Mouse (Mus musculus): ENCODE results near the gene Phc3.

Gene Phc3

DNA sequence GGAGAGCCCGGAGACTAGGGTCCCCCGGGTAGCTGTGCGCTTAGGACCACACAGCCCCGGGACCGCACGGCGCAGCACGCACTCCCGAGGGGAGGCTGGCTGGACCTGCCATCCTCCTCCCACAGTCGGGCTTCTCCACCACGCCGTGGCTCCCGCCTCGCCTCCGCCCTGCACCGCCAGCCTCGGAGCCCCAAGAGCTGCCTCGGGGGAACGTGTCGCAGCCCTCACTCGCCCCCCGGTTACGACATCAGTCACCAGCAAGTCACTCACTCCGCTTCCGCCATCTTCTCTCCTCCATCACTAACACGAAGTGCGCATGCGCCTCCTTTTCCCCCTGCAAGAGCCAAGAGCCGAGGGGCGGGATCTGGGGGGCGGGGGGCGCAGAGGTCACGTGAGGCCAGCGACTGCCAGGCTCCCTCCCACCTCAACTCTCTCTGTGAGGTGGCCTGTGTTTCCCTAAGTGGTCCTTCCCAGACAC, at the start of gene Phc3:
Phc3 (minus strand) TSS at position 312 of the 478 bp plus-strand sequence.
- peak; percentile 89 to 92 for DNase-seq (ENCODE audit: low spot score in 2 of 2)

DNA sequence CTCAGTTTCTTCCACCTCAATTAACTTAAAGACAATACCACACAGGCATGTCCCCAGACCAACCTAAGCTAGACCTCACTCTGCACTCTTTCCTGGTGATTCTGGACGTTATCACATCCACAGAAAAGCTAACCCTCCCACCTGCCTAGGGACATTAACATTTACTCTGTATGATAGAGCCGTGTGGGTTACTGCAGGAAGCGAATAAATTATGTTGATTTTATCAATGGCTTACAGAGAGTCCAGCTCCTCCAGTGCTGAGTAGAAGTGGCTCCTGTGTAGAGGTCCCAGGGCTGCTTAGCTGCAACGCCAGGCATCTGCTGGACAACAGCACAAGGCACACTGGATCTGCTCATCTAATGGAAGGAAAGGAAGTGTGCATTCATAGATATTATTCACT, 48.4 kb upstream of the Phc3 start:
- no peak for DNase-seq (ENCODE audit: low spot score in 2 of 2)

DNA sequence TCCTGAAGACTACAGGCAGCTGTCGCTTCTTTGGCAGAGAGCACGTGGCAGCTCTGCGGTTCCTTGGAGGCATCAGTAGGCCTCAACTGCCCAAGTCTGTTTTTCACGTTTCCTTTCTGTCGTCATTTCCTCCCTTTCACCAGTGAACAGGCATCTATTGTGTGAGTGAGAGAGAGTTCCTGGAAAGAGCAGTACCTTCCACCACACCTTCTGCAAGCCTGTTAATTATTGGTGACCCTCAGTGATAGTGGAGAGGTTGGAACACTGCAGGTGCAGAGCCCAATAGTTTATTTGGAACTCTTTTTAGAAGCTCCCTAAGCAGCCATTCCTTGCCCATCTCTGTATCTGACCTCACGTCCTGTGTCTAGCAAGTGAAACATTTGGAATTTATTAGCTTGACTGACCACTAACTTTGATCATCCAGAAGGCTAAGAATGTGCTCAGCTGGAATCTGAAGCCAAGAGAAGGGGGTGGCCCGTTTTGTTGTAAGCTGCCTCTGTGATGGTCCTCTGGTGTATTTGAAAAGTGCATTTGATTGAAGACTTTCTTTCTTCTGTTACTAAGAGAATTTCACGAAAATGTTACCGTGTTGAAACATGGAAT, 47.5 kb upstream of the Phc3 start:
- no peak for DNase-seq (ENCODE audit: low spot score in 2 of 2)

DNA sequence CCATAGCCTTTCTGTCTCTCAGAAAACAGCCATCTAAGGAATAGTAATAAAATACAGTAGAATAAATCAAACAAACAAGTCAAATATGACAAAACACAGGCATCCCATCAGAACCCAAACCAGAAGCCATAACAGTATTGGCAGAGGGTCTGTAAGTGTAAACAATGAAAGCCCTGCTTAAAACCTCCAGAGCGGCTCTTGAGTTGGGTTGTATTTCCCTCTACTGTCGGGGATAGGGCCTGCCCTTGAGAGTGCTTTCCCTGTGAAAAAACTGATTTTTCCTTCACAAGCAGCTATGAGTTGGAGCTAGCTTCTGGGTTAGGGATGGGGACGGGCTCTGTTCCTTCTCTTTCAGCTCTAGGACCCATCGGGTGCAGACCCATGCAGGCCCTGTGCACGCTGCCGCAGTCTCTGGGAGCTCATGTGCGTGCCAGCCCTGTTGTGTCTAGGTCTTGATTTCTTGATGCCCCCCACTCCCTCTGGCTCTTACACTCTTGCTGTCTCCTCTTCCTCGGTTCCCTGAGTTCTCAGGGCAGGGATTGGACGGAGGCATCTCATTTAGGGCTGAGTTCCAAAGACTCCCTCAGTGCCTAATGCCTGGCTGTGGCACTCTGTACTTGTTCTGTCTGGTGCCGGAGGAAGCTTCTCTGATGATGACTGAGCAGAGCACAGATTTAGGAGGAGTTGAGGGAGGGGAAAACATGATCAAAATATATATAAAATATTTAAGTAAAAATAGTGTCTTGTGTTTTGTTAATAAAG, 46.6 kb upstream of the Phc3 start:
- no peak for DNase-seq (ENCODE audit: low spot score in 2 of 2)

DNA sequence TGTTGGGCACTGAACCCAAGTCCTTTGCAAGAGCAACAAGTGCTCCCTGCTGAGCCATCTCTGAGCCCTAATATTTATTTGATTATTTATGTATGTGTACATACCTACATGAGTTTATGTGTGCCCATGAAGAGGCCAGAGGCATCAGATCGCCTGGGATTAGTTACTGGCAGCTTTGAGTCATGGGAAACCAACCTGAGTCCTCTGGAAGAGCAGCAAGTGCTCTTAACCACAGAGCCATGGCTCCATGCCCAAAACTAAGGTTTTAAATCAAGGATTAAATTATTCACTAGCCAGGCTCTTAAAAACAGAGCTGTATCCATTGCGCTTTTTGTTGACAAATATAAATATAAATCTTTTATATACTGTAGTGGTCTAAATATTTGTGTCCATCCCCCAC, 45.2 kb upstream of the Phc3 start:
- no peak for DNase-seq (ENCODE audit: low spot score in 2 of 2)

DNA sequence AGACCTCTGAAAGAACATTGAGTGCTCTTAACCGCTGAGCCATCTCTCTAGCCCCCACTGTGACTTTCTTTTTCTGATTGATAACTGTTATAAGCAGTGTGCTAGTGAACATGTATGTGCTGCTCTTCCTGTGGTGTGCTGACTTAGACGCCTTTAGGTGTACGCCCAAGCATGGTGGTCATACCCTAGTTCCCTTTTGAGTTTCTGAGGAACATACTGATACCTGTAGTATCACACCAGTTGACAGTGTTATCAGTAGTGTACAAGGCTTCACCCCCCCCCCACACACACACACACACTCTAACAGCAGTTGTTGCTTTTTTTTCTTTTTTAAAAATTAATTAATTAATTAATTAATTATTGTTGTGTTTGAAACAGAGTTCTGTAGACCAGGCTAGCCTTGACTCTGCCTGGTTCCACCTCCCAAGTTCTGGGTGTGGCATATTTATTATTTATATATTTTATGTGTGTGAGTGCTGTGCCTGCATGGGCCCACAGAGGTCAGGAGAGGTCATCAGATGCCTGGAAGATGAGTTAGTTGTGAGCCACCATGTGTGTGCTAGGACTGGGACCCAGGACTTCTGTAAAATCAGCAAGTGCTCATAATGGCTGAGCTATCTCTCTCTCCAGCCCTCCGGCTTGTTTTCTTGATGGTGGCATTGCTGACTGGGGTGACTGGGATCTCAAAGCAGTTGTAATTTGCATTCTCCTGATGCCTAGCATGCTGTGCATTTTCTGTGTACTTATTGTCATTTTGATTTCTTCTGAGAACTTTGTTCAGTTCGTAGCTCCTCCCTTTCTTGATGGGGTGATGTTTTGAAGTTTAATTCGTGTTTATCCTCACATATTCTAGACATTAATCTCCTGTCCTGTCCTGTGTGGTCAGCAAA, 35.4 kb upstream of the Phc3 start:
- DNase-seq (ENCODE audit: low spot score in 2 of 2), result no peak

DNA sequence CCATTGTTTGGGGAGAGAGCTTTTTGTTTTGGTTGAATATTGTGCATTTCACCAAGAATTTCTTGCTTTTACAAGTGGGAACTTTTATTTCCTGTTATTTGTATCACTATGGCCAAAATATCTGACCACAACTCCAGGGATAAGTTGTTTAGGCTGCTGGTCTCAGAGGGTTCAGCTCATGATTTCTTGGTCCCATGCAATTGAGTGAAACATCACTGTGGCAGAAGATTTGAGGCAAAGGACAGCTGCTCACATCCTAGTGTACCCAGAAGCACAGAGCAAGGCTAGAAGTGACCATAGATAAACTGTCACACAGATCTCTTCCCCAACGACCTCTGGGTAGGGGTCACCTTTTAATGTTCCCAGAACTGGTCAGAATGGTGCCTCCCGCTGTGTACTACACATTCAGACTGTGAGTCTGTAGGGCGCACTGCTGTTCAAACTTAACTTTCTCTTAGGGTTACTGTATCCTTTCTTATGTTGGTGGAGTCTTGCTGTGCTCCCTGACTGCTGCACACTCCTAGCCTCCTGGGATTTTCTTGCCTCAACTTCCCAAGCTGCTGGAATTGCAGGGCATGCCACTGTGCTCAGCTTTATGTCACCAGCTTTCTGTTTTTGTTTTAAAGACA, 31.9 kb upstream of the Phc3 start:
- DNase-seq (ENCODE audit: low spot score in 2 of 2), result no peak

DNA sequence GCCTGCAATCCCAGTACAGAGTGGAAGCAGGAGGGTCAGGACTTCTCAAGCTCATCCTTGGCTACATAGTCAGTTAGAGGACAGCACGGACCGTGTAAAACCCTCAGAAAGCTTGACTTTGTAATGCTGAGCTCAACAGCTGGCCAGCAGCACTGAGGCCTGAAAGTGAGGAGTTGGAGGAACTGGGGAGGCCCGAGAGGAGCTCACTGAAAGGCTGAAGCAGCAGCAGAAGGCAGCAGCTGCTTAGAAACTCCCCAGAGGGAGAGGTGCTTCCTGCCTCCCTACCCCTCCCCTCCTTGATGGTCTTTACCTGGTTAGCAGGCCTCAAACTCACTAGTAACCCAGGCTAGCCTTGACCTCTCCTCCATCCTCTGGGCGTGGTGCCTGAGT, 30.8 kb upstream of the Phc3 start:
- peak; percentile 33 to 39 for DNase-seq (ENCODE audit: low spot score in 2 of 2)

DNA sequence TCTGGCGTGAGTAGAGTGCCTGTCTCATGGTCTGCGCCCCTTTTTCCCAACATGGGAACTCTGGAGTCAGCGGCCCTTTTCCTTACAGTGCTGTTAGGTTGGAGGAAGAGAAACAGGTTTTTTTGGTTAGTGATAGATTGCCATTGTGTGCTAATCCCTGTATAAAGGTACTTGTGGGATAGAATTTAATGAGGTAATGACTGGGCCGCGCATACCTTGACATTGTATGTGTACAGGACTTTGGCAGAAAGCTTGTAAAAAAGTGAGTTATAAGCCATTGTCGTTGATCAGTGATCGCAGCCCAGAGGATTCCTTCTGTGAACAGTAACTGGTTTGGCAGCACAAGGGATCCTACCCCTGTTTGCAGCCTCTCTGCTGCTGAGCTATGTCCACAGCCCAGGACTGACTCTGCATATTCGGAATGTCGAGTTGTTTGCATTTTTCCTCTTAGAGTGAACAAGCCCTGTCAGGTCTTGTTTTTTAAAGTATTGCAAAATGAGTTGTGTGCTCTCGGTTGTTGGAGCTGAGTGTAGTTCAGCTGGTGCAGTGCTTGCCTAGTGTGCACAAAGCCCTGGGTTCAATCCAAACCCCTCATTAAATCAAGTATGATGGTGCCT, 30.3 kb upstream of the Phc3 start:
- no peak for DNase-seq (ENCODE audit: low spot score in 2 of 2)

DNA sequence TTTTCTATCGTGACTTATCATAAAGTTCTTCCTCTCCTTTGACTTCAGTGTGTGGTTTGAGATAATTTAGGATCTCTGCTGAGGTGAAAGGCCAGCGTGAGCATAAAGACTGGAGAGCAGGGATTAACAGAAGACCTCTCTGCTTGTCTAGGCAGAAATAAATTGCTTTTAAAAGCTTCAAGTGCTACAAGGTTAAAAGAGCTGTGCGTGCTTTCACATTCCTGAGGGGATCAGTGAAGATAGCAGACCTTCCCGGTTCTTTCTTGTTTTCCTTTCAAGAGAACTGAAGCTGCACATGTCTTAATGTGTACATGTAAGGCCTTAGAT, 27.4 kb upstream of the Phc3 start:
- no peak for DNase-seq (ENCODE audit: low spot score in 2 of 2)

DNA sequence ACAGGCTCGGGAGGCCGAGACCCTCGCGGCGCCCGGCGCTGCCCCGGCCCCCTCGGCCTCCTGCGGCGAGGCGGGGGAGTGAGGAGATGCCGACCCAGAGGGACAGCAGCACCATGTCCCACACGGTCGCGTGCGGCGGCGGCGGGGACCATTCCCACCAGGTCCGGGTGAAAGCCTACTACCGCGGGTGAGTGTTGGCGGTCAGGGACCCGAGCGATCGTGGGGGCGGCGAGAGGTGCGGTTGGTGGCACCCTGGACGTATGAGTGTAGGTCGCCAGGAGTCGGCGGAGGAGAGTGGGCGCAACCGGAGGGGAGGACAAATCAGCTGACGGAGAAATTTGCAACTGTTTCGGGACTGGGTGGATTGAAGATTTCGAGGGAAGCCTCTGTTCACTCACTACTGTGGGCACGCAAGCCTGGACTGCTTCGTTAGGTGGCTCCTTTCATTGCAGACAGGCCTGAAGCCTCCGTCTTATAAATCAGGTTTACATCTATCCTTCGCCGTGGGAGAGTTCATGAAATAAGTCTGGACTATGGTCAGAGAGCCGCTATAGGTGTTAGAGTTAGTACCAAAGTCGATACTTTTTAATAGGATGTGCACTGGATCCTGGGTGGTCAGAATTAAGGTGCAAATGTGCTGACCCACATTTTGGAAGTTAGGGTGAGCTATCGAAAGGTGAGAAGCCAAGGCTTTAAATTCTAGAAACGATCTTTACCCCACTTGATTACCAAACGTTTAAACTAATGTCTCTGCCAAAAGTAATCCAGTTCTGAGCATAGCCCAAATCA, 26.9 kb upstream of the Phc3 start:
- no peak for DNase-seq (ENCODE audit: low spot score in 2 of 2)

DNA sequence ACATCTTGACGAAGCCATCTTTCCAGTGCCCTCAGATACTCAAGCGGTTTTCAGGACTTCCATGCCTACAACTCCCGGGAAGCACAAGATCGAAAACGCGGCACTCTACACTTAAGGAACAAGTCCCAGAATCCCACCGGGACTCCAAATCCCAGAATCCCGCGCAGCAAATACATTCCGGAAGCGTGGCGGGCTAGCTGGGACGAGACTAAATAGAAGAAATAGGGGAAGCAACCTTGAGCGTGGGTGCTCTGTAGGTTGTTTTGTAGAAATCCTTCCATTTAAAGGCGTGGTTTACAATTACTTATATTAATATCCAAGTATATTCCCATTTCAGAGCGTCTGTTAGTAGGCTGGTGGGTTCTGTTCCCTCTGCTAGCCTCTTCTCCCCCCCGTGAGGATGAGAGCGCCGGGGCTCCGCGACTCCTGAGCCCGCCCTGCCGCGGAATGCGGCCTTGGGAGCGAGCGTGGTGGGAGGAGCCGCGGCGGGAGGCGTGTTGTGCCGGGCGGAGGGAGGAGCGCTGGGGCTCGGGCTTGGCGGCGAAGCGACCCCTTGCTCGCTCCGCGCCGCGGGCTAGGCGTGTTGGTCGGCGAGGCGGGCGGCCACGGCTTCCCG, 26.2 kb upstream of the Phc3 start, which contains the start of gene Prkci:
Prkci (plus strand) TSS at position 465 of the 616 bp plus-strand sequence.
- DNase-seq (ENCODE audit: low spot score in 2 of 2), result peak; percentile 92 to 93

DNA sequence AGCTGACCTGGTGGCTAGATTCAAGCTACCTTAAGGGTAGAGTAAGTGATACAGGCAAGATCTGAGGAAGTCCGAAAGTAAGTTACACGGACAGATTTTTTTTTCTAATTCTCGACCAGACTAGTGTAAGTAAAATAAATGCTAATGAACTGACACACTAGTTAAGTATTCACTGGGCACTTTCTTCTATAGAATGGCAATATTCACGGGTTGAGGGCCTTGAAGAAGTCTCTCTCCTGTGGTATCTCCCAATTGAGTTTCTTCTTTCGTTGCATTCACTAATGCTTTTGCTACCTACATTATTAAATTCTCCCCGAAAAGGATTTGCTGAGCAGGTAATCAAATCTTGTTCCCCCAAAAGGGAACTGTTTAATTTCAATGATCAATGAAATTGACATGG, 25.6 kb upstream of the Phc3 start:
- no peak for DNase-seq (ENCODE audit: low spot score in 2 of 2)

DNA sequence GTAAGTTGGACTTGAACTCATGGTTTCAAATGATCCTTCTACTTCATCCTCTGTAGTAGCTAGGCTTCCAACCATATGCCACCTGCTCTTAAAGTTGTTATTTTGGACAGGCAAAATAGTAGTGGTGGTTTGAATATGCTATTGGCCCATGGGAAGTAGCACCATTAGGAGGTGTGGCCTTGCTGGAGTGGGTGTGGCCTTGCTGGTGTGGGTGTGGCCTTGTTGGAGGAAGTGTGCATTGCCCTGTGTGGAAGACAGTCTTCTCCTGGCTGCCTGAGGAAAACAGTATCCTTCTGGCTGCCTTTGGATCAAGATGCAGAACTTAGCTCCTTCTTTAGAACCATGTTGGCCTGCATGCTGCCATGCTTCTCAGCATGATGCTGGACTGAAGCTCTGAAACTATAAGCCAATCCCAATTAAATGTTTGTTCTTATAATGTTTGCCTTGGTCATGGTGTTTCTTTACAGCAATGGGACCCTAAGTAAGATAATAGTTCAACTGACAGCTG, 23.9 kb upstream of the Phc3 start:
- DNase-seq (ENCODE audit: low spot score in 2 of 2), result no peak

DNA sequence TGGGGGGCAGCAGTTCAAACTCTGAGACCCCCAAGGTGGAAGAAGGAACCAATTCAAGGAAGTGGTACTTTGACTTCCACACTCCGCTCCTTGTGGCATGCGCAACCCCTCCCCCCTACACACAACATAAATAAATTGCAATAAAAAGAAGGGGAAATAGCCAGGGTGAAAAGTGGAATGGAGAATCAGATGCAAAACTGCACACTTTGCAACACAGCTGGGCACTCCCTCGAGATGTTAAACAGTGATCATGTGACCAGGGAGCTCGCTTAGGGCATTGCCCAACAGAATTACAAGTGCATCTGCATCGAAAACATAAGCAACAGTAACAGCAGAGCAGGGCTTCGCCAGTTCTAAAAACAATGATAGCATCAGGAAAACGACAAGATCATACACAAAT, 22.9 kb upstream of the Phc3 start:
- no peak for DNase-seq (ENCODE audit: low spot score in 2 of 2)

DNA sequence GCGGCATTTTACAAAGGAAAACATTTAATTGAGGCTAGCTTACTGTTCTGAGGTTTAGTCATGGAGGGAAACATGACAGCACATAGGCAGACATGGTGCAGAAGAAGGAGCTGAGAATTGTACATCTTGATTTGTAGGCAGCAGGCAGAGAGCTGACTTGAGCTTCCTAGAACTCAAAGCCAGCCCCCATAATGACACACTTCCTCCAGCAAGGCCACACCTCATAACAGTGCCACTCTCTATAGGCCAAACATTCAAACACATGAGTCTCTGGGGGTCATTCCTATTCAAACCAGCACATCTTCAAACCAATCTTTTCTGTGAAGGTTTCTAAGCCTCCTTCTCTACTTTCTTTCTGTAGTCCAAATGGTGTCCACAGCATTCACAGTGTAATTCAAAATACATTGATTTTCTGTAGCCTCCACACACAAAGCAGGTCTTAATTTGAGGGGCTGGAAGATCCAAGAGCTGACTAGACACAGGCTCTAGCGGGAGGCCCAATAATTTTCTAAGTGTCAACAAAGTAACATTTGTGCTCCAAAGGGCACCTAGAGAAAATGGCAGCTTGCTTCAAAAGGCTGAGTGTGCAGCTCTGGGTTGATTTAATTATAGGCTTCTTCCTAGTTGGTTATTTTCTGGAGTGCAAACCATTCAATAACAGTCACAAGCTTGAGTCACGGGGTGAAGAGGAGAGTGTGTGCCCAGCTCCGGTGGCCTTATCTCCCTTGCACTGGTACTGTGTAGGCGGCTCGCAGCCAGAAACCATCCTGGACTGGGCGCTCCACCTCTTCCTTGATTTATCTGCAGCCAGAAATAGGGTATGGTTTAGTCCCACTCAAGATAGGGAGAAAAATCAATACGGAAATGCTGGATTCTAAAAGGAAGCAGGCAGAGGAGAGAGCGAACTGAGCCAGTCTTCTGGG, 18.4 kb upstream of the Phc3 start:
- peak; percentile 48 to 57 for DNase-seq (ENCODE audit: low spot score in 2 of 2)

DNA sequence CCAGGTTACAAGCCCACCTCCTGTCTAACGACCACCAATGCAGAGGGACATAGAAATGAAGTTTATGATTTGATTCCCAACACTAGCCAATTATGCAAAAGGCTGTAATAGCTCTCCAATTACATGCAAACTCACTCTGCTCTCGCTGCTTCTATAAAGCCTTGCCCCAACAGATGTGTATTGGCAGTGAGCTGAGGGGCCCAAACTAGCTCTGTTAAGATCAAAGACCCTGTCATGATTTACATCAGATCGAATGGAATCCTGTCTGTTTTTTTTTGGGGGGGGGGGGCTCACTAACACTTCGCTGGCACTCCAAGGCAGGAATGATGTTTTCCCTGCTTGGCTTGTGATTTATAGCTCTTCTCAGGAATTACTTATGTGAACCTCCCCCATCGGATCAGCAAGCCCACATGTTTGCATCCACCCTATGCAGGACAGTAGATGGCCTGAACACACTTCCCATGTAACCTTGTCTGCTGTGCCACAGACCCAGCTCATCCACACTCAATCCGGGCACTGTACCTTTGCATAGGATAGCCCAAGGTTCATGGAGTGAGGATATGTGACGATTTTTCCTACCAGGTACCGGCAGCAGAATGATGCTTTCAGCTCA, 13.8 kb upstream of the Phc3 start:
- no peak for DNase-seq (ENCODE audit: low spot score in 2 of 2)

DNA sequence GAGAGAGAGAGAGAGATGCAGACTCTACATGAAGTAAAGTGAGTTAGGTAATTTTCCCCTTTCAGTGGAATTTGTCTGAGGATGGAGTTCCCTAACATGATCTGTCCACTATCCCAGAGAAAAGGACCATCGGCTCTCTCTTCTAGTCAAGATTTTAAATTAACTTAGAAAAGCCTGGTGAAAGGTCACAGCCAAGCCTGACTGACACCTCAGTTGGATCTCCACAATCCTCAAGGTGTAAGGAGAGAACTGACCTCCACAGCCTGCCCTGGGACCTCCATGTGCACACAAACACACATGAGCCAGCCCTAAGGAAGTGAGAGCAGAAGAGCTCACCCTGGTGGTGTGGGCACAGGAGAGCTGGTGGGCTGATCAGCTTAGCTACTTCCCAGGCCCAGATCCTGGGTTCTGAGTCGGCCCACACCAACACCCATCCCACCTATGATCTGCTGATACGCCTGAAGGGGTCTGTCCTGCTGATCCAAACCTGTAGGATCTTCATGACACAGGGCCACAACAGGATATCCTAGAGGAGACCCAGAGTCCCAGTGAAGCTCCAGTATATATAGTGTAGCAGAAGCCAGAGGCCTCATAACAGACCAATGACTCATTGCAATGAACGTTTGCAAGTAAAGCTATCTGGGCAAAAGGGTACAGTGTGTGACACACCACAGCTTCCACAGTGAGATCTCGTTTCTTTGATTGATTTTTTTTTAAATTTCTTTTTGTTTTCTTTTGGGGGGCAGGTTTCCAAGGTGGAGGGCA, 12.6 kb upstream of the Phc3 start:
- DNase-seq (ENCODE audit: low spot score in 2 of 2), result no peak

All from heart, adult 9 months (tissue).